ENCODE assay signal across 21 mouse cellular contexts in the genomic region with DNA sequence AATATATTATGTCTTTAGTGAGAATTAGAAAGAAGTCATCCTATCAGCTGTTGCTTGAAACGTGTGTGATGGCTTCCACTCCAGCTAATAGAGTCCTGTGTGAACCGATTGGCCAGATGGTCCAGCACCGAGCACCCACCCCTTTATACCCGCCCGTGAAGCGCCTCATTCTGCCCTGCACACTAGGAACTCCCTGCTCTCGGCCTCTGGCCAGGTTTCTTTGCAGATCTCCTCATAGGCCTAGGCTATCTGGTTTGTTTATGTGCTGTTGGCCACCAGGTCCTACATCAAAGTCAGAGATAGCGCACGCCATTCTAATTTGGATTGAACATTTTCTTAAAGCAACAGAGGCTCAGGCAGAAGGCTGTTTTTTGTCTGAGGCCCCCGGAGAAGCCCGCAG. TPM values are rescaled to one million over a fixed set of nuclear protein-coding genes. Genes with fewer than 3 reads are reported as not detected.
"Had no signal": no experiment of that assay in that cellular context is flagged by ENCODE, and none has a peak within 500 bp of the region (broad histone marks: within the 10 kb centered on the region; RNA-seq: fewer than 3 reads in every experiment).

No protein-coding gene starts in this region.

- H3K4me3 ChIP-seq: limb, embryonic 12.5 days; limb, embryonic 15.5 days; midbrain, embryonic 12.5 days; midbrain, embryonic 15.5 days; neural tube, embryonic 12.5 days; neural tube, embryonic 15.5 days; stomach, embryonic 15.5 days had no signal

- H3K36me3 ChIP-seq: limb, embryonic 15.5 days; midbrain, embryonic 15.5 days; stomach, embryonic 15.5 days had no signal

- H3K27me3 ChIP-seq: limb, embryonic 12.5 days; limb, embryonic 15.5 days; midbrain, embryonic 12.5 days; midbrain, embryonic 15.5 days; neural tube, embryonic 12.5 days; neural tube, embryonic 15.5 days; stomach, embryonic 15.5 days had no signal

- DNase-seq: kidney, adult 9 months; kidney, postnatal 14 days; kidney, postnatal 4 days; left cerebral cortex, postnatal 4 days; lung, adult 18-20 months; lung, postnatal 14 days; right cerebral cortex, adult 18-20 months; right cerebral cortex, postnatal 14 days; right cerebral cortex, postnatal 4 days; thymus, adult 2 months; thymus, postnatal 14 days; thymus, postnatal 4 days had no signal

- ATAC-seq: midbrain, embryonic 15.5 days had no signal

- H3K9me3 ChIP-seq: limb, embryonic 12.5 days; limb, embryonic 15.5 days; midbrain, embryonic 12.5 days; midbrain, embryonic 15.5 days; neural tube, embryonic 12.5 days; neural tube, embryonic 15.5 days; stomach, embryonic 15.5 days had no signal

- H3K9ac ChIP-seq: limb, embryonic 12.5 days; limb, embryonic 15.5 days; liver, embryonic 14.5 days; midbrain, embryonic 12.5 days; midbrain, embryonic 15.5 days; neural tube, embryonic 12.5 days; neural tube, embryonic 15.5 days; stomach, embryonic 15.5 days had no signal

- H3K4me2 ChIP-seq: limb, embryonic 12.5 days; limb, embryonic 15.5 days; midbrain, embryonic 12.5 days; midbrain, embryonic 15.5 days; neural tube, embryonic 12.5 days; neural tube, embryonic 15.5 days; stomach, embryonic 15.5 days had no signal

- H3K27ac ChIP-seq: limb, embryonic 12.5 days; limb, embryonic 15.5 days; liver, embryonic 14.5 days; macrophage; midbrain, embryonic 12.5 days; midbrain, embryonic 15.5 days; neural tube, embryonic 12.5 days; neural tube, embryonic 15.5 days; stomach, embryonic 15.5 days had no signal

RNA-seq across cellular contexts. Expression of gene Pard6b, which starts 10.8 kb away (rescaled TPM):
- polyA plus RNA-seq: macrophage had no signal
